Mouse (Mus musculus): Measurements from ENCODE around the gene Tcf25.
A peak's percentile ranks its signal among the peaks of the same experiment; 100 is the strongest.

Tcf25 gene

GRCm38 (mm10) chr8:123373403-123374238, at the start of gene Tcf25:
Tcf25 (plus strand) TSS chr8:123373753.
- DNase-seq (ENCODE audit: low read depth in 2 of 2, low spot score in 2 of 2), result peak; percentile 96 to 98

GRCm38 (mm10) chr8:123328552-123328951, 45.0 kb upstream of the Tcf25 start:
- DNase-seq (ENCODE audit: low read depth in 2 of 2, low spot score in 2 of 2), result no peak

GRCm38 (mm10) chr8:123329350-123329749, 44.2 kb upstream of the Tcf25 start:
- DNase-seq (ENCODE audit: low read depth in 2 of 2, low spot score in 2 of 2), result no peak

GRCm38 (mm10) chr8:123329961-123330360, 43.6 kb upstream of the Tcf25 start:
- no peak for DNase-seq (ENCODE audit: low read depth in 2 of 2, low spot score in 2 of 2)

- DNase-seq (ENCODE audit: low read depth in 2 of 2, low spot score in 2 of 2), result no peak
Observed at GRCm38 (mm10) chr8:123330701-123331100, 42.9 kb upstream of the Tcf25 start.

GRCm38 (mm10) chr8:123331301-123331700, 42.3 kb upstream of the Tcf25 start:
- no peak for DNase-seq (ENCODE audit: low read depth in 2 of 2, low spot score in 2 of 2)

GRCm38 (mm10) chr8:123331810-123332209, 41.7 kb upstream of the Tcf25 start:
- DNase-seq (ENCODE audit: low read depth in 2 of 2, low spot score in 2 of 2), result no peak

GRCm38 (mm10) chr8:123332262-123333090, 41.1 kb upstream of the Tcf25 start, which contains the start of gene Spire2:
Spire2 (plus strand) TSS chr8:123332713.
- peak; percentile 60 to 66 for DNase-seq (ENCODE audit: low read depth in 2 of 2, low spot score in 2 of 2)

- DNase-seq (ENCODE audit: low read depth in 2 of 2, low spot score in 2 of 2), result no peak
Observed at GRCm38 (mm10) chr8:123333091-123333587, 40.4 kb upstream of the Tcf25 start.

GRCm38 (mm10) chr8:123333864-123334263, 39.7 kb upstream of the Tcf25 start:
- DNase-seq (ENCODE audit: low read depth in 2 of 2, low spot score in 2 of 2), result no peak

GRCm38 (mm10) chr8:123334467-123334866, 39.1 kb upstream of the Tcf25 start:
- no peak for DNase-seq (ENCODE audit: low read depth in 2 of 2, low spot score in 2 of 2)

GRCm38 (mm10) chr8:123337475-123337874, 36.1 kb upstream of the Tcf25 start:
- no peak for DNase-seq (ENCODE audit: low read depth in 2 of 2, low spot score in 2 of 2)

GRCm38 (mm10) chr8:123340071-123340470, 33.5 kb upstream of the Tcf25 start:
- DNase-seq (ENCODE audit: low read depth in 2 of 2, low spot score in 2 of 2), result no peak

- no peak for DNase-seq (ENCODE audit: low read depth in 2 of 2, low spot score in 2 of 2)
Observed at GRCm38 (mm10) chr8:123341040-123342015, 32.2 kb upstream of the Tcf25 start.

GRCm38 (mm10) chr8:123342253-123342652, 31.3 kb upstream of the Tcf25 start:
- no peak for DNase-seq (ENCODE audit: low read depth in 2 of 2, low spot score in 2 of 2)

- no peak for DNase-seq (ENCODE audit: low read depth in 2 of 2, low spot score in 2 of 2)
Observed at GRCm38 (mm10) chr8:123342911-123343310, 30.6 kb upstream of the Tcf25 start.

GRCm38 (mm10) chr8:123343422-123343821, 30.1 kb upstream of the Tcf25 start:
- no peak for DNase-seq (ENCODE audit: low read depth in 2 of 2, low spot score in 2 of 2)

- DNase-seq (ENCODE audit: low read depth in 2 of 2, low spot score in 2 of 2), result no peak
Observed at GRCm38 (mm10) chr8:123345135-123345534, 28.4 kb upstream of the Tcf25 start.

- no peak for DNase-seq (ENCODE audit: low read depth in 2 of 2, low spot score in 2 of 2)
Observed at GRCm38 (mm10) chr8:123345856-123346255, 27.7 kb upstream of the Tcf25 start.

- no peak for DNase-seq (ENCODE audit: low read depth in 2 of 2, low spot score in 2 of 2)
Observed at GRCm38 (mm10) chr8:123347293-123347692, 26.3 kb upstream of the Tcf25 start.

All from CD8-positive naive resting alpha-beta T cell, adult 2 months (primary cell).